Mouse (Mus musculus) midbrain, embryonic 16.5 days (tissue): Measurements from ENCODE around the gene Zscan2. TPM values are rescaled to one million over a fixed set of nuclear protein-coding genes. Genes with fewer than 3 reads are reported as not detected.

Experiments
- ATAC-seq: fragments of 200-750 bp; cut with Nextera tagmentation; 2 replicates; pipeline ENCODE4 v1.8.0; 2017; ENCODE audit warnings: moderate TSS enrichment
- H3K27ac ChIP-seq: fragments of 300-500 bp; sonication (generic); 2 replicates; pipeline ENCODE4 v1.5.1; 2014; ENCODE audit warnings: mild to moderate bottlenecking, low read length, mixed read lengths
- H3K27me3 ChIP-seq: fragments of 300-500 bp; sonication (generic); 2 replicates; pipeline ENCODE4 v1.6.1; 2014; ENCODE audit warnings: low read depth, low read length, mixed read lengths; ENCODE audit not compliant: control insufficient read depth, insufficient read depth
- H3K36me3 ChIP-seq: fragments of 300-500 bp; sonication (generic); 2 replicates; pipeline ENCODE4 v1.6.1; 2014; ENCODE audit warnings: mild to moderate bottlenecking, low read length, moderate library complexity, mixed read lengths; ENCODE audit not compliant: control insufficient read depth, insufficient read depth
- H3K4me1 ChIP-seq: fragments of 300-500 bp; sonication (generic); 2 replicates; pipeline ENCODE4 v1.6.1; 2014; ENCODE audit warnings: mild to moderate bottlenecking, low read length, mixed read lengths; ENCODE audit not compliant: control insufficient read depth, insufficient read depth
- H3K4me2 ChIP-seq: fragments of 300-500 bp; sonication (generic); 2 replicates; pipeline ENCODE4 v1.6.1; 2014; ENCODE audit warnings: mild to moderate bottlenecking, low read length, mixed read lengths
- H3K4me3 ChIP-seq: fragments of 300-500 bp; sonication (generic); 2 replicates; pipeline ENCODE4 v1.5.1; 2014; ENCODE audit warnings: low read depth, mild to moderate bottlenecking, low read length, moderate library complexity, mixed read lengths
- H3K9ac ChIP-seq: fragments of 300-500 bp; sonication (generic); 2 replicates; pipeline ENCODE4 v1.6.1; 2014; ENCODE audit warnings: low read depth, low read length, mixed read lengths
- H3K9me3 ChIP-seq: fragments of 300-500 bp; sonication (generic); replicated peaks from 2 replicates; pipeline ENCODE4 v1.6.1; 2014; ENCODE audit warnings: mild to moderate bottlenecking, low read length, mixed read lengths; ENCODE audit not compliant: control insufficient read depth, poor library complexity, severe bottlenecking
- WGBS: fragments of 180-500 bp; shearing (Covaris S2); extraction: QIAGEN DNeasy Blood & Tissue Kit; methylation state at CpG from one replicate; pipeline ENCODE4 v1.1.7; 2014; 5-methylcytosine and 5-hydroxymethylcytosine counted together
- polyA plus RNA-seq: library from polyadenylated mRNA; unstranded; fragments of >200 nt; fragmentation: Nextera tagmentation; extraction: Ambion mirVana; gene quantifications from 2 replicates; pipeline ENCODE4 v1.2.1, GENCODE M21; 2015

Gene Zscan2
- 4.0 TPM in 2 replicates for polyA plus RNA-seq

GRCm38 (mm10) chr7:80860729-80861274 is at the start of gene Zscan2:
Zscan2 (plus strand) TSS chr7:80860920.
- Histone ChIP-seq H3K36me3 (0 out of 2 replicates have a peak, but pooled peaks cover 5% of the 10 kb centered on the region), H3K4me1 (peaks cover 36% of the 10 kb centered on the region), H3K4me2 (peak within 1 kb of the TSS; percentile 68), H3K9me3 (no peaks in the 10 kb centered on the region), H3K9ac (peak within 1 kb of the TSS; percentile 98), H3K27ac (peak within 1 kb of the TSS; percentile 92), H3K27me3 (no peaks in the 10 kb centered on the region), H3K4me3 (peak within 1 kb of the TSS; percentile 83)
- ATAC-seq: peak; percentile 98
- 0% methylated on average over 35 of the region's 40 CpGs for WGBS

GRCm38 (mm10) chr7:80813397-80813796 is 47.3 kb upstream of the Zscan2 start:
- WGBS: 94% methylated on average over 4 of the region's 4 CpGs
- Histone ChIP-seq H3K9ac (no peak overlapping the region), H3K27me3 (no peaks in the 10 kb centered on the region), H3K4me2 (no peak overlapping the region), H3K27ac (no peak overlapping the region), H3K9me3 (no peaks in the 10 kb centered on the region), H3K36me3 (no peaks in the 10 kb centered on the region), H3K4me1 (no peaks in the 10 kb centered on the region), H3K4me3 (no peak overlapping the region)
- no peak for ATAC-seq

- no peak for ATAC-seq
- Histone ChIP-seq H3K4me1 (no peaks in the 10 kb centered on the region), H3K27me3 (no peaks in the 10 kb centered on the region), H3K36me3 (no peaks in the 10 kb centered on the region), H3K4me3 (no peak overlapping the region), H3K9ac (no peak overlapping the region), H3K9me3 (no peaks in the 10 kb centered on the region), H3K4me2 (no peak overlapping the region), H3K27ac (no peak overlapping the region)
- WGBS: 83% methylated on average over 5 of the region's 5 CpGs
These were observed 44.1 kb upstream of the Zscan2 start for GRCm38 (mm10) chr7:80816641-80817040.

GRCm38 (mm10) chr7:80820838-80821237 is 39.9 kb upstream of the Zscan2 start:
- 76% methylated on average over 4 of the region's 4 CpGs for WGBS
- ATAC-seq: no peak
- no peak overlapping the region for H3K9ac ChIP-seq
- no peaks in the 10 kb centered on the region for H3K36me3 ChIP-seq
- H3K4me2 ChIP-seq: no peak overlapping the region
- H3K4me1 ChIP-seq: no peaks in the 10 kb centered on the region
- H3K27ac ChIP-seq: no peak overlapping the region
- no peak overlapping the region for H3K4me3 ChIP-seq
- no peaks in the 10 kb centered on the region for H3K9me3 ChIP-seq
- no peaks in the 10 kb centered on the region for H3K27me3 ChIP-seq

- H3K36me3 ChIP-seq: no peaks in the 10 kb centered on the region
- ATAC-seq: no peak
- H3K27me3 ChIP-seq: no peaks in the 10 kb centered on the region
- no peak overlapping the region for H3K4me2 ChIP-seq
- no peak overlapping the region for H3K9ac ChIP-seq
- H3K4me1 ChIP-seq: no peaks in the 10 kb centered on the region
- no peaks in the 10 kb centered on the region for H3K9me3 ChIP-seq
- no peak overlapping the region for H3K4me3 ChIP-seq
- WGBS: 81% methylated on average over 4 of the region's 4 CpGs
- no peak overlapping the region for H3K27ac ChIP-seq
These were observed 37.5 kb upstream of the Zscan2 start for GRCm38 (mm10) chr7:80823267-80823666.

GRCm38 (mm10) chr7:80823875-80824682 is 36.6 kb upstream of the Zscan2 start:
- Histone ChIP-seq H3K27ac (no peak overlapping the region), H3K4me2 (no peak overlapping the region), H3K9ac (no peak overlapping the region), H3K27me3 (no peaks in the 10 kb centered on the region), H3K9me3 (no peaks in the 10 kb centered on the region), H3K4me3 (no peak overlapping the region), H3K36me3 (no peaks in the 10 kb centered on the region), H3K4me1 (no peaks in the 10 kb centered on the region)
- WGBS: 82% methylated on average over 11 of the region's 11 CpGs
- ATAC-seq: no peak

- H3K9ac ChIP-seq: no peak within 1 kb of the TSS
- no peaks in the 10 kb centered on the region for H3K36me3 ChIP-seq
- ATAC-seq: no peak
- no peaks in the 10 kb centered on the region for H3K4me1 ChIP-seq
- H3K4me2 ChIP-seq: no peak within 1 kb of the TSS
- no peaks in the 10 kb centered on the region for H3K9me3 ChIP-seq
- H3K27me3 ChIP-seq: no peaks in the 10 kb centered on the region
- H3K27ac ChIP-seq: no peak within 1 kb of the TSS
- WGBS: 79% methylated on average over 11 of the region's 11 CpGs
- no peak within 1 kb of the TSS for H3K4me3 ChIP-seq
These were observed 34.8 kb upstream of the Zscan2 start, which contains the start of gene Iqgap1 for GRCm38 (mm10) chr7:80825843-80826403. Iqgap1 (minus strand) TSS chr7:80825974.

GRCm38 (mm10) chr7:80828146-80828860 is 32.4 kb upstream of the Zscan2 start:
- Histone ChIP-seq H3K4me1 (no peaks in the 10 kb centered on the region), H3K27me3 (no peaks in the 10 kb centered on the region), H3K4me2 (no peak overlapping the region), H3K36me3 (no peaks in the 10 kb centered on the region), H3K27ac (no peak overlapping the region), H3K9ac (no peak overlapping the region), H3K9me3 (peaks cover 2% of the 10 kb centered on the region; the same call in 1 of the 2 replicates), H3K4me3 (no peak overlapping the region)
- ATAC-seq: no peak
- WGBS: 78% methylated on average over 18 of the region's 18 CpGs
